Mouse (Mus musculus): ENCODE measurements around the gene Tnfrsf13c.
A peak's percentile ranks its signal among the peaks of the same experiment; 100 is the strongest.

Tnfrsf13c gene

GRCm38 (mm10) chr15:82229542-82230045 is 5.4 kb upstream of the Tnfrsf13c start:
- DNase-seq = no peak

DNA sequence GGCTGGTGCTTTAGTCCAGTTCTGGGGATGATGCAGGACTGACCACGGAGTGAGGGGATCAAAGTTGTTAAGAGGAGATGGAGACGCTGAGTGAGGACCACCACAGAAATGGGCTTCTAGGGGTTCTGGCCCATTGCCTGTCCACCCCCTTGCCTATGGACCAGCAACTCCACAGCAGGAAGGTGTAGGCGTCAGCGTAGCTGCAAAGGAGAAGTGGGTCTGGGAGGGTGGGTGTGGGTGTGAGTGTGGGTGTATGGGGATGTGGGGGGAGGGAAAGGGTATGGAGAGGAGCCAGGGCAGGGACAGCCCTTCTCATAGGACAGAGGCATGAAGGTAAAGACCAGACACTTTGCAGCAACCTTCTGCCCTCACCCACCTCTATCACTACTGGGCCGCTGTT is 1.6 kb upstream of the Tnfrsf13c start:
- DNase-seq = no peak

DNA sequence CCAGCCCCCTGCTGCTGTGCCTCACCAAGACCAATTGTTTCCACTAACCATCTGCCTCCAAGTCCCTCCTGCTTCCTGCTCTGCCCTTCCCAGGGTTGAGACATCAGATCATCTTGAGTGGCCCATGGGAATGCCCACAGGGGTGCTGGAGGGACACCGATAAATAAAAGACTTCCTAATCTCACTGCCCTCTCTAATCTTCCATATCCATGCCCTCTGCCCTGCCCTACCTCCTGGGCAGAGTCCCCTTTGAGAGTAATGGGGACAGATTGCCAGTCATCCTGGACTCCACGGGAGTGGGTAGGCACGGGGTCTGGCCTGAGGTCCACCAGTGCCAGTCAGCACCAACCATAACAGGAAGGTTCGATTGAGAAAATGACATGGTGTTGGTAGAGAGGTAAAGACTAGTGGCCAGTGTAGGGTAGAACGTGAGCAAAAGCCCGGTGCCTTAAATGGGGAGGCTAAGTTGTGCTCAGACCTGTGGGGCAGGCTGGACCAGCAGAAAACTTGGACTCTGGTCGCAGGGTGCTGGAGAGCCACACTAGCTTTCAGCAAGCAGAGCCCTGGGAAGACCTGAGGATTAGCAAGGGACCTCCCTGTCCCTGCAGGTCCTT is 540 bp upstream of the Tnfrsf13c start:
- no peak for DNase-seq

- no peak for DNase-seq
Measured at GRCm38 (mm10) chr15:82223251-82223650, 918 bp downstream of the Tnfrsf13c start.

DNA sequence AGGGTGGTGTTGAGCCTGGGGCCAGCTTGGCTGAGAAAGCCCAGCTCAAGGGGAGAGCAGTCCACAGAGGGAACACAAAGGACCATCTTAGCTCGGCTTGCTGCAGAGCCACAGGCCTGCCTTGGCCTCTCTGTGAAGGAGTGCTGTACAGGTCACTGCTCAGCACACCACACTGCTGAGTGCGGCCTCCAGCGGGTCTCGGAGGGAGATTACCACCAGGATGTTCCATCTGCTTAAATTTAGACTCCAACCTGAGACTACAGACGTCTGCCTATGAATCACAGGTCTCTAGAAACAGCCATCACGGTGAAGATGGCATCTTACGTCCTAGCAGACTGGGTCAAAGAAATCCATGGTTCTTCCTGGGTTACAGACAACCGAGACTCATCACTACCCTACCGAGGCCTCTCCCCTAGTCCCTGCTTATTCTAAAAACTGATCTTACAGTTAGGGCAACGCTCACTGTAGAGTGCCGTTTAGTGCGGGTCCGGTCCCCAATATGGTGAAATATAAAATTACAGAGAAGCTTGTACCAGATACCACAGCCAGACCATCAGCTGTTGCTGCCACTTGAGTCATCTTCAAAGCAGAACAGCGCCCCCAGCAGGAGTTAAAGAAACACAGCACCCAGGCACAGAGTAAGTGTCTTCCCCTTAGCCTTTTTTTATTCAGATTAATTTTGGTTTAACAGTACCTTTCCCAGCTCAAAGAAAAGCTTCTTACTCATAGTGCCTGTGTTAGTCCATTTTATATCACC is 2.9 kb downstream of the Tnfrsf13c start:
- no peak for DNase-seq

GRCm38 (mm10) chr15:82220003-82220675 is 4.0 kb downstream of the Tnfrsf13c start:
- no peak for DNase-seq

DNA sequence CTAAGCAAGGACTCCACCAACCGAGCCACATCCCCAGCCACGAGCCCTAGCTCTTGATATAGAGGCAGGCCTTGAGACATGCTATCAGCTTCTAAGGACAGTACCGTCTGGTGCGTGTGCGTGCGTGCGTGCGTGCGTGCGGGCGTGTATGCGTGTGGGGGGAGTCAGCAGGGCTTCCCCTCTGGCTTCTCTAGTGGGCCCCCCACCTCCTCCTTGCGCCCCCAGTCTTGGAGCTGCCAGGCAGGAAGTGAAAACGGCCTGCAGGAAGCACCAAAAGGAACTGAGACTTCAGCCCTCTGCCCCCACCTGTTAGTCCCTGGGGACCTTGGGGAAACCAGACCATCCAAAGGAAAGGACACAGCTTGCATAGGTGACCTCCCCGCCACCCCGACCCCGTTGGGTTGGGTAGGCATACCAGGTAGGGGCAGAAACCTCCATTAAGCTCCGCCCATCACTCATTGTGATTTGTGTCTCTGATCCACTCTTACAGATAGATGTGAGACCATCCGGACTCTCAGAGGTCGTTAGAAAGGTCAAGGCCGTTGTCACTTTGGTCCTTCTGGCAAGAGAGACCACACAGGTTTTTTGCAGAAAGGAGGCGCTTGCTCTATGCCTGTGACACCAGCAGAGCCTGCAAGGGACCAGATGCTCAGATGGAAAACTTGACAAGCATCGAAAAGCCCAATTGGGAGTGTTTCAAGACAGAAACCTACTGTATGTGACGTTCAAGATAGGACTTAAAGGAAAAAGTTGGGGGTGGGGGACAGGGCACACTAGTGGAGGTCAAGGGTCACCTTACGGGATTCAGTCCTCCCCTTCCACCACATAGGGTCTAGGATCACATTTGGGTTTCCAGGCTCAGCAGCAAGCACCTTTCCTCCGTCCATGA is 5.1 kb downstream of the Tnfrsf13c start:
- peak in 1 of 2 experiments; percentile 32 for DNase-seq

- DNase-seq = no peak
Measured at GRCm38 (mm10) chr15:82217980-82218379, 6.2 kb downstream of the Tnfrsf13c start.

DNA sequence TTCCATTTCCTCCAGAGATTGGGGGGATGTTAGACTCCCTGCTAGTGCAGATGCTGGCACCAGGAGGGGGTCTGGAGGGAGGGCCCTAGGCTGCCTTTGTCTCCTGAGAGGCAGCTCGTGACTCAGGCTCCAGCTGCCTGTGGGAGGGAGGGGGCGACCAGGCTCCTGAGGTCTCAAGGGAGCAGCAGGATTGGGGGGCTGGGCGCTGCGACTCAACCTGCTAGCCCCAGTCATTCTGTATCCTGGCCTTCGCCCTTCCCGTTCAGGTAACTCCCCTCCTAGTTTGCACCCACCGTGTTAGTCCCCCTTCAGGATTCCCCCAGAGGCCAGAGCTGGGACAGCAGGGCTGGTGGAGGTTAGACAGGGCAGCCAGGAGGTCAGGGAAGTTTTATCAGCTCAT is 7.1 kb downstream of the Tnfrsf13c start:
- DNase-seq = no peak

- no peak for DNase-seq
Measured at GRCm38 (mm10) chr15:82216142-82216827, 7.9 kb downstream of the Tnfrsf13c start.

DNA sequence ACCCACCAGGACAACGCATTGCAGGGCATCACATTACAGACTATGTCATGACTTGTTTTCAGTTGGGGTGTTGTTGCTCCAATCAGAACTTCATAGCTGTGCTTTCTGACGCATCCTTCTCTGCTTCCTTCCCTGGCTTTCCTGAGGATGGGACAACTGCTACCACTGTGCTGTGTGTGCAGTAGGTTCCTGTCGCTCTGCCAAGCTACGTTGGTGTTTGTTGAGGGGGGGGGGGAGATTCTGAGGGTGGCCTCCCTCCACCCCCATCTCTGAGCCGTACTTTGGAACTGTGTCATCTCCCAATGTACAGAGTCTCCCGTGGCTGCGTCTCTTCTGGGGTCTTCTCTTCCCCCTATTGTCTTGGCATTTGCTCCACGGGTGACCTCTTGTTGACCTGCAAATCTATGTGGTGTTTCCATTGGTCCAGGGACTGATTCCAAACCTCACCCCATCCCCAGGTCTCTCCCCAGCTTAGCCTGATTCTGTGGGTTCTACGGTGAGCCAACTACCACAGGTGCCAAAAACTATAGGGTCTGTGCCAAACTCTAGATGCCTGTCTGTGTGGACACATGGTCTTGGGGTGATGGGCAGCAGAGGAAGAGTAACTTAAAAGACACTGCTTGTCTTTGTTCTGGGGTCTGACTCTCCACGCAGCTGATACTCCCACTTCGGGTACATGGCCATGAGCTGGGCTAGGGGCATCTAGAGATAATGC is 8.7 kb downstream of the Tnfrsf13c start:
- no peak for DNase-seq

- no peak for DNase-seq
Measured at GRCm38 (mm10) chr15:82213222-82213621, 10.9 kb downstream of the Tnfrsf13c start.

DNA sequence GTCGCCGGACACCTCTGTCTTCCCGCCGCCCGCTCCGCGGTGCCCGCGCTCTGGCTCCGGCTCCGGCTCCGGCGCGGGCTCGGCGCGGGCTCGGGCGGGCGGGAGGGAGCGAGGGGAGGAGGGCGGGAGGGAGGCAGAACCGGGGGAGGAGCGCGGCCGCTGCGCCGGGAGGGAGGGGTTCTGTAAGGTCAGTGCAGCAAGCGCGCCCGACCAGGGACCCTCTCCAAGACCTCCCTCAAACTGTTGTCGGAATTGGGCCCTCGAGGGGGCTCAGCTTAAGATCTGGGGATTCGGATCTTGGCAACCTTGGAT is 11.5 kb downstream of the Tnfrsf13c start, which contains the start of gene Shisa8:
Shisa8 (minus strand) TSS at position 64 of the 312 bp plus-strand sequence.
- DNase-seq = no peak

DNA sequence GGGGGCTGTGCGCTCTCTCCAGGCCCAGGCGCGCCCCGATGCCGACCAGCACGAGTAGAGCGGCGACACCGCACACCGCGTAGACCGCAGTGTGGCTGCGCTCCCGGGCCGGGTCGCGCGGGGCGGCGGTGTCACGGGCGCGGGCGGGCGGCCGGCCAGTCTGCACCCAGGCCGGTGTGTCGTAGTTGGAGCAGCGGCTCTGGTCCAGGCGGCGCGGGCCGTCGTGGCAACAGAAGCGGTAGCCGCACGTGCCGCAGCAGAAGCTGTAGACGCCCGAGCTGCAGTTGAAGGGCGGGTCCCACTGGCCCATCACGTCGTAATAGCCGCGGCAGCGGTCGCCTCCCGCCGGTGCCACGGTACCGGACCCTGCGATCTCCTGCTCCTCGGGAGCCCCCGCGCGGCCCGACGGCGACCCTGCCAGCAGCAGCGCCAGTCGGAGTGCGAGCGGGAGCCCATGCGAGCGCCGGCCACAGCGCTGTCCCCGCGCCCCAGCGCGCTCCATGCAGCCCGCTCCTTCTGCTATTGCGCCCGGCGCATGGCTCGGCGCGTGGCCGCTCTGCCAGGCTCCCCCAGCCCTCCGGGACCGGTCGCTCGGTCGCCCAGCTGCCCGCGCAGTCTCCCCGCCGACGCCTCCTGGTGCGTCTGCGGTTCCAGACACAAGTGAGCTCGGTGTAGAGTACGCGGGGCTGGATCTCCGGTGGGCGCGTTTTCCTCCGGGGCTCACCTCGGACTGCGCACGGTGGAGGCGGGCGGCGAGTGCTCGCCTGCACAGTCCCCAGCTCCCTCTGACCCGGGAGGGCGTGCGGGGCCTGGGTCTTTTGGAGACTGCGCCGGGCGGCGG is 12.0 kb downstream of the Tnfrsf13c start:
- DNase-seq = no peak

DNA sequence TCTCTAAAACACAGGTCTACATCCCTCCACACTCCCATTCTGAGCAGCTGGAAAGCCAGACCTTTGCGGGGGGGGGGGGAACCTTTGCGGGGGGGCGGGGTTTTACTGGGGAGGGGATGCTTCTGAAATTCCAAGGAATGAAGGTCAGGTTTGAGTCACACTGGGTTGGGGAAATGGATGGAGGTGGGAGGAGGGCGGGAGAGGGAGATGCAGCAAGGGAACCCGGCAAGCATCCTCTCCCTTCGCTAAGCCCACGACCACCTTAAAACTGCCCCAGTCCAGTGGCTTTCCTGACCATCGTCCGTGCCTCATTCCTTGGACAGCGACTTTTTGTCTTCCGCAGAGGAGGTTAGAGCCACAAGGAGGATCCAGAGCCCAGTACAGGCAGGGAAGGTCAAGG is 12.9 kb downstream of the Tnfrsf13c start:
- no peak for DNase-seq

- no peak for DNase-seq
Measured at GRCm38 (mm10) chr15:82210801-82211200, 13.4 kb downstream of the Tnfrsf13c start.

DNA sequence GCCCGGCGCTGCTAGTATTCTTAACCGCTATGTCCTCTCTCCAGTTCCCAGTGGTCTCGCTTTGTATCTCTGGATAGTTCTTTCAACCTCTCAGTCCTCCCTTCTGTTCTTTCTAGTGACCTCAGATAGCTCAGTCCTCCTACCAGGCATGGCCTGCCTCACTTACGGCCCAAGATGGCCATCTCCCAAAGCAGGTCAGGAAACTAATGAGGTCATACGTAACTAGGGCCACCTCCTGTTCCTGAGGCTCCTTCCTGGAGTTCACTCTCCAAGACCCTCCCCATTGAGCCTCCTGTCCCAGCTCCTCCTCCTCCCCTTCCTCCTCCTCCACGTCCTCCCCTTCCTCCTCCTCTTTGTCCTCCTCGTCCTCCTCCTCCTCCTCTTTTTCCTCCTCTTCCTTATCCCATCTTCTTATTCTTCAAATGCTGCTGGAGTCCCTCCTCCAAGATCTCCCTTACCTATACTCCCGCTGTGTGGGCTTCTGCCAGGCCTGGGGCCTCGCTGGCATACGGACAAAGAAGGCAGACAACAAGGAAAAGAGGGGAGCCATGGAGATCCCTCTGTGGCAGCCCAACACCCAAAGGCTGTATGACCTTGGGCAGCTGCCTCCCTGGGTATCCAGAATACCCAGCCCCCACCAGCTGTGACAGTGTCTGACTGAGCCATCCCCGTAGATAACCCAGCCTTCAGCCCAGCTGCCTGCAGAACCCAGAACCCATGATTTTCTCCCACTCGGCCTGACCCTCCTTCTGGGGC is 14.7 kb downstream of the Tnfrsf13c start:
- no peak for DNase-seq

- no peak for DNase-seq
Measured at GRCm38 (mm10) chr15:82208307-82208706, 15.9 kb downstream of the Tnfrsf13c start.

GRCm38 (mm10) chr15:82207504-82208219 is 16.5 kb downstream of the Tnfrsf13c start:
- no peak for DNase-seq
